Mouse (Mus musculus): ENCODE measurements around the gene Fbxl15.

DNA sequence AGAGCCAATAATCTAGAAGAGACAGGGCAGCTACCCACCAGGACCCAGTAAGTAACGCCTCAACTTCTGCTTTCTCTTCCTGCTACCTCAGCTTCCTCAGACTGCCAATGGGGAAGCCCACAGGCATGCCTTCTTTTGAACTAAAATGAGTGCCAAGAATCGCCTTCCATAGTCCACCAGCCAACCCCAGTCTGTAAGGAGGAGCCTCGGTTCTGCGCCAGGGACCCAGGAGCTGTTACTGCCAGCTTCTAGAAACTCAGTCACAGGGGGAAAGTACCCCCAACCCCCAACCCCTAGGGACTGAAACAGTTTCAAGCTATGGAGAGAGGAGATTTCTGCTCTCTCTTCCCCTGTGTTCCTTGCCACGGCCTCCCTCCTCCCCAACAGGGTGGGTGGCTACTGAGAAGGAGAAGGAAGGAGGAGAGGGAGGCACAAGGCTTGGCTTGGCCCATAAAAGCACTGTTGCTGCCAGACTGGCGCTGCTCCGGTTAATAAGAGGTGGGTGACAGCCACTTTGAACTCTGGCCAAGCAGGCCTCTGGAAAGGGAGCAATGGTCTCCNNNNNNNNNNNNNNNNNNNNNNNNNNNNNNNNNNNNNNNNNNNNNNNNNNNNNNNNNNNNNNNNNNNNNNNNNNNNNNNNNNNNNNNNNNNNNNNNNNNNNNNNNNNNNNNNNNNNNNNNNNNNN is 11.4 kb downstream of the Fbxl15 start:
- no peak for TF ChIP-seq POLR2A (IDR thresholded peaks at IDR 0.05; ENCODE audit: extremely low read depth, insufficient read depth, low read length)
- no peak for TF ChIP-seq CTCF (IDR thresholded peaks at IDR 0.05; ENCODE audit: extremely low read depth, insufficient read depth, low read length)

Measured in cortical plate, adult 2 months (tissue).